Mouse (Mus musculus) CD4-positive helper T cell, adult 2 months (primary cell): ENCODE measurements around the gene Lima1.
"Not testable (repeated sequence)": the region's sequence is repeated elsewhere in the genome, so short reads cannot be mapped to it uniquely, and the experiment has no call there.

Source experiments
- DNase-seq: peaks from one replicate; pipeline ENCODE4 v3.0.0-alpha.2; 2012; ENCODE audit warnings: low read depth, missing footprints, low spot score

Lima1 gene

GRCm38 (mm10) chr15:99803186-99803644 is 72.0 kb downstream of the Lima1 start:
- peak; percentile 69 for DNase-seq

- DNase-seq, result no peak
Observed at GRCm38 (mm10) chr15:99801885-99802572, 73.2 kb downstream of the Lima1 start.

GRCm38 (mm10) chr15:99799706-99800105 is 75.5 kb downstream of the Lima1 start:
- DNase-seq, result no peak

GRCm38 (mm10) chr15:99797898-99798297 is 77.4 kb downstream of the Lima1 start:
- no peak for DNase-seq

GRCm38 (mm10) chr15:99796735-99797134 is 78.5 kb downstream of the Lima1 start:
- DNase-seq, result no peak

GRCm38 (mm10) chr15:99796066-99796465 is 79.2 kb downstream of the Lima1 start:
- DNase-seq, result peak; percentile 20

GRCm38 (mm10) chr15:99792221-99792815 is 82.9 kb downstream of the Lima1 start:
- no peak for DNase-seq

GRCm38 (mm10) chr15:99791003-99791402 is 84.3 kb downstream of the Lima1 start:
- DNase-seq, result no peak

GRCm38 (mm10) chr15:99790464-99790863 is 84.8 kb downstream of the Lima1 start:
- no peak for DNase-seq

- peak; percentile 59 for DNase-seq
Observed at GRCm38 (mm10) chr15:99787625-99788120, 87.6 kb downstream of the Lima1 start.

- DNase-seq, result no peak
Observed at GRCm38 (mm10) chr15:99778677-99779335, 96.5 kb downstream of the Lima1 start.

- DNase-seq, result peak; percentile 44
Observed at GRCm38 (mm10) chr15:99778148-99778547, 97.1 kb downstream of the Lima1 start.

GRCm38 (mm10) chr15:99772925-99773324 is 102.3 kb downstream of the Lima1 start:
- DNase-seq, result no peak

GRCm38 (mm10) chr15:99772881-99772924 is 102.6 kb downstream of the Lima1 start, which contains the start of gene Cers5:
TSS of gene Cers5 (minus strand) at chr15:99772885.
- DNase-seq, result not testable (repeated sequence)

- peak; percentile 93 for DNase-seq
Observed at GRCm38 (mm10) chr15:99772277-99772880, 102.9 kb downstream of the Lima1 start.

- peak; percentile 59 for DNase-seq
Observed at GRCm38 (mm10) chr15:99771601-99772276, 103.5 kb downstream of the Lima1 start.

- DNase-seq, result no peak
Observed at GRCm38 (mm10) chr15:99771004-99771500, 104.2 kb downstream of the Lima1 start.

GRCm38 (mm10) chr15:99768761-99769160 is 106.5 kb downstream of the Lima1 start:
- no peak for DNase-seq

- DNase-seq, result no peak
Observed at GRCm38 (mm10) chr15:99767467-99767866, 107.8 kb downstream of the Lima1 start.

GRCm38 (mm10) chr15:99754204-99754603 is 121.1 kb downstream of the Lima1 start:
- no peak for DNase-seq

- DNase-seq, result no peak
Observed at GRCm38 (mm10) chr15:99740229-99740628, 135.0 kb downstream of the Lima1 start.

- no peak for DNase-seq
Observed at GRCm38 (mm10) chr15:99736675-99737074, 138.6 kb downstream of the Lima1 start.
